Mouse (Mus musculus) heart, embryonic 14.5 days (tissue): ENCODE measurements at regions not wholly inside any gene's neighbourhood (a gene's known extent, or its start where the extent isn't known, plus 50 kb on each side); places are given as distances from the start of the nearest gene placed in this dataset.
A peak's percentile ranks its signal among the peaks of the same experiment; 100 is the strongest.

Experiments used
- ATAC-seq: fragments of 200-750 bp; cut with Nextera tagmentation; 2 replicates; pipeline ENCODE4 v1.8.0; 2017; ENCODE audit warnings: low read depth, moderate TSS enrichment; ENCODE audit not compliant: insufficient number of reproducible peaks, insufficient read depth, low FRiP score
- H3K27ac ChIP-seq, 2 experiments: fragments of 200-500 bp in 1 of 2; fragments of 300-500 bp in 1 of 2; sonication (generic) in 1 of 2; replicated peaks in 1 of 2; 2 replicates each; pipeline ENCODE4 v1.5.1; 2012 to 2014; ENCODE audit warnings: low read depth in 2 of 2, low read length in 2 of 2, control low read depth in 1 of 2, mild to moderate bottlenecking in 1 of 2, mixed read lengths in 1 of 2; ENCODE audit not compliant: control insufficient read depth in 1 of 2, insufficient read depth in 1 of 2
- H3K27me3 ChIP-seq: fragments of 300-500 bp; sonication (generic); 2 replicates; pipeline ENCODE4 v1.6.1; 2014; ENCODE audit warnings: mild to moderate bottlenecking, low read length, control low read depth; ENCODE audit not compliant: control insufficient read depth, insufficient read depth
- H3K36me3 ChIP-seq: fragments of 300-500 bp; sonication (generic); 2 replicates; pipeline ENCODE4 v1.6.1; 2014; ENCODE audit warnings: mild to moderate bottlenecking, control low read depth, low read length, mixed read lengths; ENCODE audit not compliant: control insufficient read depth, insufficient read depth
- H3K4me1 ChIP-seq, 2 experiments: fragments of 200-500 bp in 1 of 2; fragments of 300-500 bp in 1 of 2; sonication (generic) in 1 of 2; 2 replicates each; pipeline ENCODE4 v1.6.1; 2012 to 2014; ENCODE audit warnings: low read length in 2 of 2, control low read depth in 1 of 2, mixed read lengths in 1 of 2; ENCODE audit not compliant: control insufficient read depth in 2 of 2, insufficient read depth in 2 of 2
- H3K4me2 ChIP-seq: fragments of 300-500 bp; sonication (generic); 2 replicates; pipeline ENCODE4 v1.6.1; 2014; ENCODE audit warnings: mild to moderate bottlenecking, low read length
- H3K4me3 ChIP-seq, 2 experiments: fragments of 200-500 bp in 1 of 2; fragments of 300-500 bp in 1 of 2; sonication (generic) in 1 of 2; 2 replicates each; pipeline ENCODE4 v1.5.1; 2012 to 2014; ENCODE audit warnings: low read length in 2 of 2, mild to moderate bottlenecking in 2 of 2, control low read depth in 1 of 2, low read depth in 1 of 2, moderate library complexity in 1 of 2; ENCODE audit not compliant: control insufficient read depth in 1 of 2, insufficient read depth in 1 of 2
- H3K9ac ChIP-seq: fragments of 300-500 bp; sonication (generic); 2 replicates; pipeline ENCODE4 v1.6.1; 2014; ENCODE audit warnings: mild to moderate bottlenecking, low read length
- H3K9me3 ChIP-seq: fragments of 300-500 bp; sonication (generic); 2 replicates; pipeline ENCODE4 v1.6.1; 2016; ENCODE audit warnings: low read length, control low read depth; ENCODE audit not compliant: control insufficient read depth
- WGBS: fragments of 180-500 bp; shearing (Covaris S2); extraction: QIAGEN DNeasy Blood & Tissue Kit; methylation state at CpG from one replicate; pipeline ENCODE4 v1.1.7; 2014; 5-methylcytosine and 5-hydroxymethylcytosine counted together

GRCm38 (mm10) chr2:118007539-118008427, 103.9 kb upstream of the Thbs1 start:
- Histone ChIP-seq H3K9me3 (no peaks in the 10 kb centered on the region), H3K4me1 (peaks cover 4% of the 10 kb centered on the region in 2 experiments; a peak in 3 of 4 replicates), H3K4me3 (no peak overlapping the region), H3K9ac (peak overlapping the region; percentile 31; the same call in 1 of the 2 replicates), H3K27me3 (no peaks in the 10 kb centered on the region), H3K4me2 (peak overlapping the region; percentile 19), H3K27ac (0 out of 4 replicates have a peak overlapping the region, but pooled peaks of 1 of the 2 experiments have one; percentile 34), H3K36me3 (no peaks in the 10 kb centered on the region)
- ATAC-seq: no peak
- WGBS: 41% methylated on average over 10 of the region's 10 CpGs

- H3K9ac ChIP-seq: no peak overlapping the region
- 69% methylated on average over 7 of the region's 7 CpGs for WGBS
- H3K4me2 ChIP-seq: no peak overlapping the region
- ATAC-seq: no peak
- peaks cover 4% of the 10 kb centered on the region in 2 experiments; a peak in 3 of 4 replicates for H3K4me1 ChIP-seq
- H3K36me3 ChIP-seq: no peaks in the 10 kb centered on the region
- H3K9me3 ChIP-seq: no peaks in the 10 kb centered on the region
- H3K4me3 ChIP-seq: no peak overlapping the region
- no peak overlapping the region for H3K27ac ChIP-seq
- no peaks in the 10 kb centered on the region for H3K27me3 ChIP-seq
Measured at GRCm38 (mm10) chr2:118011679-118012078, 100.0 kb upstream of the Thbs1 start.

GRCm38 (mm10) chr2:118012211-118012610, 99.5 kb upstream of the Thbs1 start:
- WGBS: 86% methylated on average over 3 of the region's 3 CpGs
- no peaks in the 10 kb centered on the region for H3K27me3 ChIP-seq
- H3K9ac ChIP-seq: no peak overlapping the region
- H3K4me1 ChIP-seq: peaks cover 4% of the 10 kb centered on the region in 2 experiments; a peak in 3 of 4 replicates
- H3K36me3 ChIP-seq: no peaks in the 10 kb centered on the region
- no peak for ATAC-seq
- H3K9me3 ChIP-seq: no peaks in the 10 kb centered on the region
- H3K4me2 ChIP-seq: no peak overlapping the region
- H3K4me3 ChIP-seq: no peak overlapping the region
- H3K27ac ChIP-seq: no peak overlapping the region

DNA sequence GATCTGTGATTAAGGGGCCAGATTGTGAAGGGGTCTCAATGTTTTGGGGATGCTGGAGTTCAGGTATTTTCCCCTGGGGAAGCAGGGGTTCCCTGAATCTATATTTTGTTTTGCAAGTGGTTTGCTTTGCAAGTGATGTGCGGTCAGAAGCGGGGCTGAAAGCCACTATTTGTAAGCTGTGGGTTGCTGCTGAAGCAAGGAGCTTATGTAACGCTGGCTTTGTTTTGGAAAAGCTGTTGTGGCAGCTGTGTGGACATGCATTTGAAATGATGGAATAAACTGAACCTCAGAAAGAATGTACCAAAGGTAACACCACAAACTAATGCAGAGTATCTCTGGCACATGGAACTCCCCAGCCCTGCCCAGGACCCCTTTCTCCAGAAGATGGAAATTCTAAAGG, 98.5 kb upstream of the Thbs1 start:
- H3K36me3 ChIP-seq: no peaks in the 10 kb centered on the region
- no peaks in the 10 kb centered on the region for H3K9me3 ChIP-seq
- H3K9ac ChIP-seq: no peak overlapping the region
- ATAC-seq: no peak
- no peak overlapping the region for H3K4me3 ChIP-seq
- WGBS: 90% methylated on average over 3 of the region's 3 CpGs
- H3K4me2 ChIP-seq: no peak overlapping the region
- H3K4me1 ChIP-seq: no peaks in the 10 kb centered on the region
- H3K27ac ChIP-seq: no peak overlapping the region
- no peaks in the 10 kb centered on the region for H3K27me3 ChIP-seq

- no peaks in the 10 kb centered on the region for H3K36me3 ChIP-seq
- no peak overlapping the region for H3K27ac ChIP-seq
- no peaks in the 10 kb centered on the region for H3K27me3 ChIP-seq
- no peak for ATAC-seq
- H3K4me2 ChIP-seq: no peak overlapping the region
- 67% methylated on average over 1 of the region's 1 CpGs for WGBS
- no peak overlapping the region for H3K4me3 ChIP-seq
- H3K9me3 ChIP-seq: no peaks in the 10 kb centered on the region
- no peaks in the 10 kb centered on the region for H3K4me1 ChIP-seq
- no peak overlapping the region for H3K9ac ChIP-seq
Measured at GRCm38 (mm10) chr2:118015182-118015581, 96.5 kb upstream of the Thbs1 start.

- Histone ChIP-seq H3K27me3 (no peaks in the 10 kb centered on the region), H3K27ac (no peak overlapping the region), H3K9me3 (no peaks in the 10 kb centered on the region), H3K4me3 (no peak overlapping the region), H3K9ac (no peak overlapping the region), H3K4me1 (no peaks in the 10 kb centered on the region), H3K4me2 (no peak overlapping the region), H3K36me3 (no peaks in the 10 kb centered on the region)
- ATAC-seq: no peak
- 66% methylated on average over 6 of the region's 6 CpGs for WGBS
Measured at GRCm38 (mm10) chr2:118025829-118026735, 85.6 kb upstream of the Thbs1 start.

GRCm38 (mm10) chr2:118028881-118029280, 82.8 kb upstream of the Thbs1 start:
- no peak overlapping the region for H3K27ac ChIP-seq
- H3K4me1 ChIP-seq: no peaks in the 10 kb centered on the region
- H3K9ac ChIP-seq: no peak overlapping the region
- H3K4me2 ChIP-seq: no peak overlapping the region
- no peaks in the 10 kb centered on the region for H3K27me3 ChIP-seq
- WGBS: 42% methylated on average over 1 of the region's 1 CpGs
- H3K36me3 ChIP-seq: no peaks in the 10 kb centered on the region
- no peaks in the 10 kb centered on the region for H3K9me3 ChIP-seq
- H3K4me3 ChIP-seq: no peak overlapping the region
- no peak for ATAC-seq
